Mouse (Mus musculus) stomach, embryonic 14.5 days (tissue): ENCODE data around the gene Nkap. TPM values are rescaled to one million over a fixed set of nuclear protein-coding genes. Genes with fewer than 3 reads are reported as not detected.
"Not testable (repeated sequence)": the region's sequence is repeated elsewhere in the genome, so short reads cannot be mapped to it uniquely, and the experiment has no call there.

Experiments
- ATAC-seq: fragments of 200-750 bp; cut with Nextera tagmentation; 2 replicates; pipeline ENCODE4 v1.8.0; 2017; ENCODE audit warnings: low read depth, moderate TSS enrichment; ENCODE audit not compliant: insufficient number of reproducible peaks, insufficient read depth, low FRiP score
- H3K27ac ChIP-seq: fragments of 300-500 bp; sonication (generic); 2 replicates; pipeline ENCODE4 v1.5.1; 2014; ENCODE audit warnings: mild to moderate bottlenecking, low read length, moderate library complexity, mixed read lengths
- H3K27me3 ChIP-seq: fragments of 300-500 bp; sonication (generic); 2 replicates; pipeline ENCODE4 v1.6.1; 2014; ENCODE audit warnings: low read length, control low read depth, mixed read lengths; ENCODE audit not compliant: control insufficient read depth, insufficient read depth
- H3K36me3 ChIP-seq: fragments of 300-500 bp; sonication (generic); 2 replicates; pipeline ENCODE4 v1.6.1; 2014; ENCODE audit warnings: mild to moderate bottlenecking, control low read depth, low read length, moderate library complexity, mixed read lengths; ENCODE audit not compliant: control insufficient read depth, insufficient read depth
- H3K4me1 ChIP-seq: fragments of 300-500 bp; sonication (generic); 2 replicates; pipeline ENCODE4 v1.6.1; 2014; ENCODE audit warnings: low read length, control low read depth, mixed read lengths; ENCODE audit not compliant: control insufficient read depth, insufficient read depth
- H3K4me2 ChIP-seq: fragments of 300-500 bp; sonication (generic); replicated peaks from 2 replicates; pipeline ENCODE4 v1.6.1; 2014; ENCODE audit warnings: low read depth, low read length, control low read depth
- H3K4me3 ChIP-seq: fragments of 300-500 bp; sonication (generic); 2 replicates; pipeline ENCODE4 v1.5.1; 2014; ENCODE audit warnings: low read depth, low read length, control low read depth
- H3K9ac ChIP-seq: fragments of 300-500 bp; sonication (generic); replicated peaks from 2 replicates; pipeline ENCODE4 v1.6.1; 2014; ENCODE audit warnings: low read depth, mild to moderate bottlenecking, control low read depth, low read length, moderate library complexity, mixed read lengths
- H3K9me3 ChIP-seq: fragments of 300-500 bp; sonication (generic); 2 replicates; pipeline ENCODE4 v1.6.1; 2016; ENCODE audit warnings: low read depth, low read length, control low read depth; ENCODE audit not compliant: control insufficient read depth
- WGBS: fragments of 180-500 bp; shearing (Covaris S2); extraction: QIAGEN DNeasy Blood & Tissue Kit; methylation state at CpG from one replicate; pipeline ENCODE4 v1.1.7; 2014; 5-methylcytosine and 5-hydroxymethylcytosine counted together
- polyA plus RNA-seq: library from polyadenylated mRNA; unstranded; fragments of >200 nt; fragmentation: Nextera tagmentation; extraction: Ambion mirVana; gene quantifications from 2 replicates; pipeline ENCODE4 v1.2.1, GENCODE M21; 2014

Nkap gene
- polyA plus RNA-seq: 19.0 and 19.3 TPM in 2 replicates

GRCm38 (mm10) chrX:37126671-37127358 is at the start of gene Nkap:
Nkap (plus strand) TSS chrX:37126795.
- Histone ChIP-seq H3K4me2 (peak within 1 kb of the TSS; percentile 49), H3K9ac (peak within 1 kb of the TSS; percentile 76), H3K36me3 (no peaks in the 10 kb centered on the region), H3K4me3 (peak within 1 kb of the TSS; percentile 51), H3K27me3 (no peaks in the 10 kb centered on the region), H3K4me1 (no peaks in the 10 kb centered on the region), H3K9me3 (no peaks in the 10 kb centered on the region), H3K27ac (peak within 1 kb of the TSS; percentile 55)
- WGBS: 15% methylated on average over 58 of the region's 58 CpGs
- ATAC-seq: peak; percentile 78; the same call in 1 of the 2 replicates

- not testable (repeated sequence) for H3K4me2 ChIP-seq, H3K27ac ChIP-seq, H3K9ac ChIP-seq, H3K36me3 ChIP-seq, H3K4me3 ChIP-seq, ATAC-seq, H3K9me3 ChIP-seq, H3K27me3 ChIP-seq, H3K4me1 ChIP-seq
- WGBS: 58% methylated on average over 3 of the region's 4 CpGs
Measured at GRCm38 (mm10) chrX:37080345-37080744, 46.2 kb upstream of the Nkap start.

- no peak overlapping the region for H3K4me3 ChIP-seq
- no peaks in the 10 kb centered on the region for H3K9me3 ChIP-seq
- no peaks in the 10 kb centered on the region for H3K27me3 ChIP-seq
- no peak for ATAC-seq
- no peak overlapping the region for H3K27ac ChIP-seq
- no peaks in the 10 kb centered on the region for H3K4me1 ChIP-seq
- no peak overlapping the region for H3K9ac ChIP-seq
- H3K4me2 ChIP-seq: no peak overlapping the region
- no peaks in the 10 kb centered on the region; the same call in 1 of the 2 replicates for H3K36me3 ChIP-seq
- WGBS: 59% methylated on average over 6 of the region's 6 CpGs
Measured at GRCm38 (mm10) chrX:37081194-37081593, 45.4 kb upstream of the Nkap start.

GRCm38 (mm10) chrX:37084318-37084926 is 42.2 kb upstream of the Nkap start:
- no peaks in the 10 kb centered on the region for H3K27me3 ChIP-seq
- peak overlapping the region; percentile 60 for H3K4me2 ChIP-seq
- WGBS: 17% methylated on average over 19 of the region's 19 CpGs
- no peak for ATAC-seq
- no peaks in the 10 kb centered on the region for H3K9me3 ChIP-seq
- peak overlapping the region; percentile 77 for H3K9ac ChIP-seq
- H3K27ac ChIP-seq: peak overlapping the region; percentile 85
- H3K36me3 ChIP-seq: no peaks in the 10 kb centered on the region; the same call in 1 of the 2 replicates
- no peaks in the 10 kb centered on the region for H3K4me1 ChIP-seq
- H3K4me3 ChIP-seq: peak overlapping the region; percentile 56

GRCm38 (mm10) chrX:37084927-37085660 is 41.5 kb upstream of the Nkap start, which contains the start of gene Rpl39:
Rpl39 (minus strand) TSS chrX:37085402.
- 18% methylated on average over 38 of the region's 38 CpGs for WGBS
- peak within 1 kb of the TSS; percentile 85 for H3K27ac ChIP-seq
- peak; percentile 91 for ATAC-seq
- no peaks in the 10 kb centered on the region for H3K9me3 ChIP-seq
- H3K9ac ChIP-seq: peak within 1 kb of the TSS; percentile 77
- H3K4me3 ChIP-seq: peak within 1 kb of the TSS; percentile 56
- no peaks in the 10 kb centered on the region; the same call in 1 of the 2 replicates for H3K36me3 ChIP-seq
- H3K4me2 ChIP-seq: peak within 1 kb of the TSS; percentile 60
- H3K4me1 ChIP-seq: no peaks in the 10 kb centered on the region
- H3K27me3 ChIP-seq: no peaks in the 10 kb centered on the region

GRCm38 (mm10) chrX:37085665-37086064 is 40.9 kb upstream of the Nkap start:
- Histone ChIP-seq H3K36me3 (no peaks in the 10 kb centered on the region; the same call in 1 of the 2 replicates), H3K27me3 (no peaks in the 10 kb centered on the region), H3K27ac (peak overlapping the region; percentile 85), H3K4me2 (peak overlapping the region; percentile 27), H3K4me3 (peak overlapping the region; percentile 56), H3K4me1 (no peaks in the 10 kb centered on the region), H3K9ac (no peak overlapping the region), H3K9me3 (no peaks in the 10 kb centered on the region)
- peak; percentile 43; the same call in 1 of the 2 replicates for ATAC-seq
- WGBS: 30% methylated on average over 9 of the region's 9 CpGs

GRCm38 (mm10) chrX:37088778-37089177 is 37.8 kb upstream of the Nkap start:
- no peaks in the 10 kb centered on the region for H3K9me3 ChIP-seq
- H3K36me3 ChIP-seq: no peaks in the 10 kb centered on the region
- H3K9ac ChIP-seq: no peak overlapping the region
- no peak overlapping the region for H3K4me3 ChIP-seq
- ATAC-seq: no peak
- WGBS: 100% methylated on average over 1 of the region's 1 CpGs
- no peaks in the 10 kb centered on the region for H3K4me1 ChIP-seq
- H3K4me2 ChIP-seq: no peak overlapping the region
- no peak overlapping the region for H3K27ac ChIP-seq
- H3K27me3 ChIP-seq: no peaks in the 10 kb centered on the region

- H3K9me3 ChIP-seq: no peaks in the 10 kb centered on the region
- H3K27ac ChIP-seq: no peak overlapping the region
Measured at GRCm38 (mm10) chrX:37091457-37091856, 35.1 kb upstream of the Nkap start.

More at GRCm38 (mm10) chrX:37091457-37091856, 35.1 kb upstream of the Nkap start:
- H3K4me2 ChIP-seq: no peak overlapping the region
- no peaks in the 10 kb centered on the region for H3K36me3 ChIP-seq
- H3K4me3 ChIP-seq: no peak overlapping the region
- ATAC-seq: no peak
- 76% methylated on average over 3 of the region's 3 CpGs for WGBS
- no peak overlapping the region for H3K9ac ChIP-seq
- no peaks in the 10 kb centered on the region for H3K4me1 ChIP-seq
- H3K27me3 ChIP-seq: no peaks in the 10 kb centered on the region
